Mouse (Mus musculus): ENCODE measurements around the gene Hoxa9. TPM values are rescaled to one million over a fixed set of nuclear protein-coding genes. Genes with fewer than 3 reads are reported as not detected.

The Hoxa9 gene
- polyA plus RNA-seq, 1 experiment = not detected

GRCm38 (mm10) chr6:52253511-52254500 lies 22.9 kb upstream of the Hoxa9 start:
- TF ChIP-seq CTCF (IDR thresholded peaks at IDR 0.05; ENCODE audit: insufficient read depth, low read depth, low read length) (no peak), POLR2A (IDR thresholded peaks at IDR 0.05; ENCODE audit: insufficient read depth, low read depth, low read length) (no peak)

GRCm38 (mm10) chr6:52252775-52253376 lies 22.0 kb upstream of the Hoxa9 start:
- H3K4me1 ChIP-seq (ENCODE audit: control insufficient read depth, insufficient read depth, low read length) = no peaks in the 10 kb centered on the region
- no peak for TF ChIP-seq POLR2A (IDR thresholded peaks at IDR 0.05; ENCODE audit: insufficient read depth, low read depth, low read length)
- TF ChIP-seq CTCF (IDR thresholded peaks at IDR 0.05; ENCODE audit: insufficient read depth, low read depth, low read length) = no peak
- H3K4me3 ChIP-seq (ENCODE audit: insufficient read depth, low read depth, low read length) = no peak overlapping the region
- H3K27ac ChIP-seq (ENCODE audit: insufficient read depth, low read depth, low read length) = no peak overlapping the region
- WGBS = 2% methylated on average over 35 of the region's 35 CpGs

More at GRCm38 (mm10) chr6:52253511-52254500, 22.9 kb upstream of the Hoxa9 start:
- no peak overlapping the region for H3K4me3 ChIP-seq (ENCODE audit: insufficient read depth, low read depth, low read length)
- no peak overlapping the region for H3K27ac ChIP-seq (ENCODE audit: insufficient read depth, low read depth, low read length)
- WGBS = 2% methylated on average over 59 of the region's 59 CpGs
- no peaks in the 10 kb centered on the region for H3K4me1 ChIP-seq (ENCODE audit: control insufficient read depth, insufficient read depth, low read length)

- no peaks in the 10 kb centered on the region for H3K4me1 ChIP-seq (ENCODE audit: control insufficient read depth, insufficient read depth, low read length)
- no peak overlapping the region for H3K27ac ChIP-seq (ENCODE audit: insufficient read depth, low read depth, low read length)
- 5% methylated on average over 24 of the region's 24 CpGs for WGBS
- H3K4me3 ChIP-seq (ENCODE audit: insufficient read depth, low read depth, low read length) = no peak overlapping the region
- TF ChIP-seq CTCF (IDR thresholded peaks at IDR 0.05; ENCODE audit: insufficient read depth, low read depth, low read length) (no peak), POLR2A (IDR thresholded peaks at IDR 0.05; ENCODE audit: insufficient read depth, low read depth, low read length) (no peak)
These were observed 21.3 kb upstream of the Hoxa9 start for GRCm38 (mm10) chr6:52252016-52252774.

- no peak for TF ChIP-seq CTCF (IDR thresholded peaks at IDR 0.05; ENCODE audit: insufficient read depth, low read depth, low read length)
- no peak for TF ChIP-seq POLR2A (IDR thresholded peaks at IDR 0.05; ENCODE audit: insufficient read depth, low read depth, low read length)
- no peak overlapping the region for H3K4me3 ChIP-seq (ENCODE audit: insufficient read depth, low read depth, low read length)
- no peak overlapping the region for H3K27ac ChIP-seq (ENCODE audit: insufficient read depth, low read depth, low read length)
- WGBS = 11% methylated on average over 7 of the region's 7 CpGs
- no peaks in the 10 kb centered on the region for H3K4me1 ChIP-seq (ENCODE audit: control insufficient read depth, insufficient read depth, low read length)
These were observed 20.4 kb upstream of the Hoxa9 start for GRCm38 (mm10) chr6:52251177-52251879.

- no peak for TF ChIP-seq CTCF (IDR thresholded peaks at IDR 0.05; ENCODE audit: insufficient read depth, low read depth, low read length)
- H3K4me3 ChIP-seq (ENCODE audit: insufficient read depth, low read depth, low read length) = no peak overlapping the region
- no peak overlapping the region for H3K27ac ChIP-seq (ENCODE audit: insufficient read depth, low read depth, low read length)
These were observed 18.9 kb upstream of the Hoxa9 start for GRCm38 (mm10) chr6:52249826-52250225.

GRCm38 (mm10) chr6:52249415-52249738 lies 18.5 kb upstream of the Hoxa9 start:
- H3K27ac ChIP-seq (ENCODE audit: insufficient read depth, low read depth, low read length) = no peak overlapping the region
- no peak overlapping the region for H3K4me3 ChIP-seq (ENCODE audit: insufficient read depth, low read depth, low read length)
- TF ChIP-seq CTCF (IDR thresholded peaks at IDR 0.05; ENCODE audit: insufficient read depth, low read depth, low read length) (no peak), POLR2A (IDR thresholded peaks at IDR 0.05; ENCODE audit: insufficient read depth, low read depth, low read length) (no peak)
- no peaks in the 10 kb centered on the region for H3K4me1 ChIP-seq (ENCODE audit: control insufficient read depth, insufficient read depth, low read length)
- 2% methylated on average over 16 of the region's 16 CpGs for WGBS

More at GRCm38 (mm10) chr6:52249826-52250225, 18.9 kb upstream of the Hoxa9 start:
- no peaks in the 10 kb centered on the region for H3K4me1 ChIP-seq (ENCODE audit: control insufficient read depth, insufficient read depth, low read length)
- WGBS = 4% methylated on average over 4 of the region's 4 CpGs

GRCm38 (mm10) chr6:52248638-52249414 lies 17.9 kb upstream of the Hoxa9 start:
- WGBS = 4% methylated on average over 27 of the region's 27 CpGs
- TF ChIP-seq POLR2A (IDR thresholded peaks at IDR 0.05; ENCODE audit: insufficient read depth, low read depth, low read length) (no peak), CTCF (IDR thresholded peaks at IDR 0.05; ENCODE audit: insufficient read depth, low read depth, low read length) (no peak)
- Histone ChIP-seq H3K4me3 (ENCODE audit: insufficient read depth, low read depth, low read length) (no peak overlapping the region), H3K27ac (ENCODE audit: insufficient read depth, low read depth, low read length) (no peak overlapping the region), H3K4me1 (ENCODE audit: control insufficient read depth, insufficient read depth, low read length) (no peaks in the 10 kb centered on the region)

All from olfactory bulb, adult 2 months (tissue).